8 mouse cellular contexts compared by ENCODE assay signal in the genomic region with DNA sequence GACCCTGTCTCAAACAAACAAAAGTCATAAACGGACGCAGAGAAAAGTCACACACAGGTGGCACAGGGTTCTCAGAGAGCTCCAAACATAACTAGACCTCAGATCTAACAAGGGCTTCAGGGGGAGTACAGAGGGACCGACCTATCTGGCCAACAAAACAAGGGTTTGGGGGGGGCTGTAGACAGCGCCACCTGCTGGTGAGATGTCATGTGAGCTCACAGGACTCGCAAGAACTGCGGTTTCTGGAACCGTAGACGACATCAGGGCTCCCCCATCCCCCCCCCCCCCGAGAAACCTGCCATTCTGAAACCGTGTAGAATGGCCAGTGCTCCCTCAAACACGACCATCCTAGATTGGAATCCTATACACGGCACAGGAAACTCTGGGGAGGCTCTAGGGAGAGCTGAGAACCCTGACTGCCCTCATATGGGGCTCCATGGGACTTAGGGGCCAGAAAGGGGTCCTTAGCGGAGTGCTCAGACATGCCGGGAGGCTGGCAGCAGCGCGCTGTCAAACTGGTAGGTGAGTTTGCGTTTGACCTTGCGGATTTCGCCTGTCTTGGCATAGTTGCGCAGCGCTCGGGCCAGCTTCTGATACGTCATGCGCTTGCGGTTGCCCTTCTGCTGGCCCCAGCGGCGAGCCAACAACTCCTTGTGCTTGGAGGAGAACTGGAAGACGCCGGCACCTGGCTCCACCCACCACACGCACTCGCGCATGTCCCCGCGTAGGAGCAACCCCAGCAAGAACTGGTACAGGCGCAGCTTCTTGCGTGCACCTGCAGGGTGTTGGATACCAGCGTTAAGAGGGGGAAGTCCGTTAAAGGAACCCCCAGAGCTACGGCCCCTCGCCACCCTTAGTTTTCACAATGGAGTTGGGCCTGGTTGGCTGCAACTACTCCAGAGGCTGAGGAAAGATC. TPM values are rescaled to one million over a fixed set of nuclear protein-coding genes. Genes with fewer than 3 reads are reported as not detected.
A peak's percentile ranks its signal among the peaks of the same experiment; 100 is the strongest.
DNase-seq lines count a peak whose midpoint lies in the region; ATAC-seq lines count a peak whose summit lies in the region.

No protein-coding gene starts in this region.

- H3K36me3 ChIP-seq in forebrain, embryonic 12.5 days (replicated peaks) = peaks cover 6% of the 10 kb centered on the region; the same call in 1 of the 2 replicates
- H3K36me3 ChIP-seq in liver, embryonic 15.5 days (replicated peaks) = peaks cover 7% of the 10 kb centered on the region; the same call in 1 of the 2 replicates
- no peaks in the 10 kb centered on the region; the same call in 1 of the 2 replicates for H3K36me3 ChIP-seq in stomach, embryonic 16.5 days (ENCODE audit: control insufficient read depth, insufficient read depth, low read length)

- H3K9me3 ChIP-seq in forebrain, embryonic 12.5 days = no peaks in the 10 kb centered on the region
- H3K9me3 ChIP-seq in liver, embryonic 15.5 days (replicated peaks) = no peaks in the 10 kb centered on the region
- no peaks in the 10 kb centered on the region for H3K9me3 ChIP-seq in stomach, embryonic 16.5 days (replicated peaks; ENCODE audit: control insufficient read depth, low read length)

- 7% methylated on average over 40 of the region's 40 CpGs for WGBS in forebrain, embryonic 12.5 days
- 4% methylated on average over 40 of the region's 40 CpGs for WGBS in large intestine, adult 2 months
- 4% methylated on average over 40 of the region's 40 CpGs for WGBS in liver, embryonic 15.5 days (ENCODE audit: insufficient replicate concordance)
- whole genome bisulfite sequencing in stomach, embryonic 16.5 days = 6% methylated on average over 40 of the region's 40 CpGs

- peak overlapping the region; percentile 32 for H3K4me3 ChIP-seq in forebrain, embryonic 12.5 days (replicated peaks)
- H3K4me3 ChIP-seq in liver, embryonic 15.5 days (replicated peaks) = peak overlapping the region; percentile 56
- H3K4me3 ChIP-seq in stomach, embryonic 16.5 days (replicated peaks; ENCODE audit: low read length) = peak overlapping the region; percentile 36

- no peak for ATAC-seq in forebrain, embryonic 12.5 days (ENCODE audit: low FRiP score)
- peak; percentile 55 for ATAC-seq in liver, embryonic 15.5 days (ENCODE audit: insufficient read depth)
- ATAC-seq in stomach, embryonic 16.5 days (ENCODE audit: insufficient read depth, low FRiP score) = 0 out of 2 replicates have a peak, but pooled peaks have one; percentile 9

- peak overlapping the region; percentile 25 for H3K9ac ChIP-seq in forebrain, embryonic 12.5 days
- H3K9ac ChIP-seq in liver, embryonic 15.5 days = peak overlapping the region; percentile 54; the same call in 1 of the 2 replicates
- peak overlapping the region; percentile 48 for H3K9ac ChIP-seq in stomach, embryonic 16.5 days (ENCODE audit: low read length)

- H3K4me1 ChIP-seq in forebrain, embryonic 12.5 days = peaks cover 19% of the 10 kb centered on the region
- peaks cover 17% of the 10 kb centered on the region for H3K4me1 ChIP-seq in liver, embryonic 15.5 days (replicated peaks)
- peaks cover 10% of the 10 kb centered on the region; the same call in 1 of the 2 replicates for H3K4me1 ChIP-seq in stomach, embryonic 16.5 days (ENCODE audit: control insufficient read depth, insufficient read depth, low read length)

- peak overlapping the region; percentile 60 for H3K4me2 ChIP-seq in forebrain, embryonic 12.5 days
- peak overlapping the region; percentile 90 for H3K4me2 ChIP-seq in liver, embryonic 15.5 days
- H3K4me2 ChIP-seq in stomach, embryonic 16.5 days (ENCODE audit: low read depth, low read length) = peak overlapping the region; percentile 65

- peaks cover 70% of the 10 kb centered on the region for H3K27me3 ChIP-seq in forebrain, embryonic 12.5 days
- H3K27me3 ChIP-seq in liver, embryonic 15.5 days = peaks cover 61% of the 10 kb centered on the region
- no peaks in the 10 kb centered on the region; the same call in none of the 2 replicates for H3K27me3 ChIP-seq in stomach, embryonic 16.5 days (ENCODE audit: control insufficient read depth, insufficient read depth, low read length)

- intact Hi-C loops in heart, postnatal 14 days (cut with DNase I) = no loop called here

- no peak overlapping the region for H3K27ac ChIP-seq in forebrain, embryonic 12.5 days
- no peak overlapping the region; the same call in 1 of the 2 replicates for H3K27ac ChIP-seq in liver, embryonic 15.5 days (replicated peaks)
- H3K27ac ChIP-seq in stomach, embryonic 16.5 days (ENCODE audit: low read length) = no peak overlapping the region

- DNase-seq in ES-CJ7 (ENCODE audit: low read depth, low spot score) = peak; percentile 73
- peak; percentile 75 for DNase-seq in c-Kit-positive CD71-positive TER-119-positive erythroid progenitor cells, embryonic 14.5 days (ENCODE audit: low spot score)
- peak; percentile 66 to 82 for DNase-seq in heart, postnatal 14 days
- DNase-seq in large intestine, adult 2 months (ENCODE audit: low read depth, low spot score) = peak; percentile 29
- peak; percentile 72 for DNase-seq in neural tube, embryonic 10.5 days (ENCODE audit: extremely low spot score, low spot score)

RNA-seq across cellular contexts. Expression of gene Mybpc2, which starts 3.3 kb away (rescaled TPM):
- polyA plus RNA-seq in forebrain, embryonic 12.5 days (2016; fragmentation: Nextera tagmentation; extraction: Ambion mirVana) = 0.13 and 0.17 TPM in 2 replicates
- total RNA-seq in heart, postnatal 14 days (2021) = 10 to 100 TPM; 10.5 to 16.8 TPM
- 0.26 and 0.67 TPM in 2 replicates for polyA plus RNA-seq in large intestine, adult 2 months (2012; rRNA removed)
- polyA plus RNA-seq in liver, embryonic 15.5 days (2015; fragmentation: Nextera tagmentation; extraction: Ambion mirVana) = 0.08 and 0.10 TPM in 2 replicates
- polyA plus RNA-seq in stomach, embryonic 16.5 days (2015; fragmentation: Nextera tagmentation; extraction: Ambion mirVana) = 0.41 and 1.8 TPM in 2 replicates

RNA-seq across cellular contexts. Expression of gene Spib, which starts 4.1 kb away (rescaled TPM):
- not detected in 2 replicates for polyA plus RNA-seq in forebrain, embryonic 12.5 days (2016; fragmentation: Nextera tagmentation; extraction: Ambion mirVana)
- total RNA-seq in heart, postnatal 14 days (2021) = 1 to 10 TPM in 1 of 2 experiments, under 1 TPM in 1; 0.65 to 1.1 TPM
- 17.4 and 21.1 TPM in 2 replicates for polyA plus RNA-seq in large intestine, adult 2 months (2012; rRNA removed)
- 0.85 and 0.89 TPM in 2 replicates for polyA plus RNA-seq in liver, embryonic 15.5 days (2015; fragmentation: Nextera tagmentation; extraction: Ambion mirVana)
- polyA plus RNA-seq in stomach, embryonic 16.5 days (2015; fragmentation: Nextera tagmentation; extraction: Ambion mirVana) = 0.52 and 0.76 TPM in 2 replicates

RNA-seq across cellular contexts. Expression of gene Pold1, which starts 20.9 kb away (rescaled TPM):
- polyA plus RNA-seq in forebrain, embryonic 12.5 days (2016; fragmentation: Nextera tagmentation; extraction: Ambion mirVana) = 111 and 126 TPM in 2 replicates
- 10 to 100 TPM; 14.5 to 16.0 TPM for total RNA-seq in heart, postnatal 14 days (2021)
- 45.2 and 47.0 TPM in 2 replicates for polyA plus RNA-seq in large intestine, adult 2 months (2012; rRNA removed)
- 51.9 and 54.8 TPM in 2 replicates for polyA plus RNA-seq in liver, embryonic 15.5 days (2015; fragmentation: Nextera tagmentation; extraction: Ambion mirVana)
- polyA plus RNA-seq in stomach, embryonic 16.5 days (2015; fragmentation: Nextera tagmentation; extraction: Ambion mirVana) = 70.3 and 72.8 TPM in 2 replicates

RNA-seq across cellular contexts. Expression of gene Nr1h2, which starts 26.0 kb away (rescaled TPM):
- polyA plus RNA-seq in forebrain, embryonic 12.5 days (2016; fragmentation: Nextera tagmentation; extraction: Ambion mirVana) = 72.7 and 73.5 TPM in 2 replicates
- 10 to 100 TPM; 49.1 to 53.5 TPM for total RNA-seq in heart, postnatal 14 days (2021)
- 163 and 192 TPM in 2 replicates for polyA plus RNA-seq in large intestine, adult 2 months (2012; rRNA removed)
- polyA plus RNA-seq in liver, embryonic 15.5 days (2015; fragmentation: Nextera tagmentation; extraction: Ambion mirVana) = 45.9 and 47.1 TPM in 2 replicates
- 62.0 and 68.6 TPM in 2 replicates for polyA plus RNA-seq in stomach, embryonic 16.5 days (2015; fragmentation: Nextera tagmentation; extraction: Ambion mirVana)

RNA-seq across cellular contexts. Expression of gene Fam71e1, which starts 31.4 kb away (rescaled TPM):
- polyA plus RNA-seq in forebrain, embryonic 12.5 days (2016; fragmentation: Nextera tagmentation; extraction: Ambion mirVana) = 29.8 and 34.2 TPM in 2 replicates
- total RNA-seq in heart, postnatal 14 days (2021) = 1 to 10 TPM; 5.3 to 6.5 TPM
- 1.1 and 1.5 TPM in 2 replicates for polyA plus RNA-seq in large intestine, adult 2 months (2012; rRNA removed)
- 1.7 and 2.0 TPM in 2 replicates for polyA plus RNA-seq in liver, embryonic 15.5 days (2015; fragmentation: Nextera tagmentation; extraction: Ambion mirVana)
- polyA plus RNA-seq in stomach, embryonic 16.5 days (2015; fragmentation: Nextera tagmentation; extraction: Ambion mirVana) = 7.0 and 8.2 TPM in 2 replicates
